Mouse (Mus musculus) heart, postnatal 0 days (tissue): Measurements from ENCODE around the gene Nrxn3. TPM values are rescaled to one million over a fixed set of nuclear protein-coding genes. Genes with fewer than 3 reads are reported as not detected.

ENCODE experiments used
- ATAC-seq: fragments of 200-750 bp; cut with Nextera tagmentation; 2 replicates; pipeline ENCODE4 v1.8.0; 2017; ENCODE audit warnings: low read depth, moderate number of reproducible peaks, moderate library complexity; ENCODE audit not compliant: insufficient read depth
- DNase-seq: peaks from one replicate; pipeline ENCODE4 v3.0.0-alpha.2; 2016; ENCODE audit warnings: low spot score
- H3K27ac ChIP-seq: fragments of 300-500 bp; sonication (generic); 2 replicates; pipeline ENCODE4 v1.5.1; 2014; ENCODE audit warnings: low read depth, mild to moderate bottlenecking
- H3K27me3 ChIP-seq: fragments of 300-500 bp; sonication (generic); 2 replicates; pipeline ENCODE4 v1.6.1; 2014; ENCODE audit warnings: low read length, mixed read lengths; ENCODE audit not compliant: control insufficient read depth, insufficient read depth
- H3K36me3 ChIP-seq: fragments of 300-500 bp; sonication (generic); replicated peaks from 2 replicates; pipeline ENCODE4 v1.6.1; 2014; ENCODE audit warnings: low read length, mixed read lengths; ENCODE audit not compliant: control insufficient read depth, insufficient read depth
- H3K4me1 ChIP-seq: fragments of 300-500 bp; sonication (generic); 2 replicates; pipeline ENCODE4 v1.6.1; 2014; ENCODE audit warnings: antibody characterized with exemption; ENCODE audit not compliant: control insufficient read depth, insufficient read depth
- H3K4me2 ChIP-seq: fragments of 300-500 bp; sonication (generic); 2 replicates; pipeline ENCODE4 v1.6.1; 2014; ENCODE audit warnings: low read depth, mild to moderate bottlenecking, low read length, moderate library complexity
- H3K4me3 ChIP-seq: fragments of 300-500 bp; sonication (generic); 2 replicates; pipeline ENCODE4 v1.5.1; 2014; ENCODE audit warnings: low read depth, low read length
- H3K9ac ChIP-seq: fragments of 300-500 bp; sonication (generic); replicated peaks from 2 replicates; pipeline ENCODE4 v1.6.1; 2014; ENCODE audit warnings: low read depth, low read length, mixed read lengths
- H3K9me3 ChIP-seq: fragments of 300-500 bp; sonication (generic); replicated peaks from 2 replicates; pipeline ENCODE4 v1.6.1; 2016; ENCODE audit warnings: low read length; ENCODE audit not compliant: control insufficient read depth
- CTCF ChIP-seq: IDR thresholded peaks from 2 replicates; pipeline ENCODE4 v1.5.1; 2016; ENCODE audit warnings: antibody characterized with exemption, control low read depth, low read depth
- EP300 ChIP-seq: IDR thresholded peaks from 2 replicates; pipeline ENCODE4 v1.6.1; 2016; ENCODE audit warnings: antibody characterized with exemption, low read depth
- WGBS: fragments of 180-500 bp; shearing (Covaris S2); extraction: QIAGEN DNeasy Blood & Tissue Kit; methylation state at CpG from one replicate; pipeline ENCODE4 v1.1.7; 2014; 5-methylcytosine and 5-hydroxymethylcytosine counted together
- polyA plus RNA-seq: library from polyadenylated mRNA; unstranded; fragments of >200 nt; fragmentation: Nextera tagmentation; extraction: Ambion mirVana; gene quantifications from 2 replicates; pipeline ENCODE4 v1.2.1, GENCODE M21; 2015
- total RNA-seq: library from RNA; depleted of rRNA; stranded (reverse); fragments of >200 nt; gene quantifications from 2 replicates; pipeline ENCODE4 v1.2.3, GENCODE M21; 2014; ENCODE audit warnings: low replicate concordance

The Nrxn3 gene
- total and polyA plus RNA-seq, 2 experiments from 2014 or later = 1.0 to 1.8 TPM

DNA sequence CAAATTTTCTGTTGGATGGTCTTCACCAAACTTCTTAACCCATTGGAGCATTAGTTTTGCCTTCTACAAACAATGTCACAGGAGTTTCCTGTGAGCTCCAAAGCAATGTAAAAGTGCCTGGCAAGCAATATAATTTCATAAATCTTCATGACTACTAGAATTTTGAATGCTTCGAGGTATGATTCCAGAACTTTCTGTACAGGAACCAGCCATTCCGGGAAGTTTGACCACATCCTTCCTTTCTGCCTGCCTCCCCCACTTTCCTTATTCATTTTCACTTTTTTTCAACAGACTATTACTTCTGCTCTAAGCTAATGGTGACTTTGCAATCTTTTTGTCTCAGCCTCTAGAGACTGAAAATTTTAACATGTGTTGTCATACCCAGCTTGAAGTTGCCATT lies 1218.1 kb downstream of the Nrxn3 start:
- Histone ChIP-seq H3K9me3 (no peaks in the 10 kb centered on the region), H3K4me1 (no peaks in the 10 kb centered on the region), H3K9ac (no peak overlapping the region), H3K27ac (no peak overlapping the region), H3K36me3 (no peaks in the 10 kb centered on the region), H3K4me2 (no peak overlapping the region), H3K4me3 (no peak overlapping the region), H3K27me3 (no peaks in the 10 kb centered on the region)
- whole genome bisulfite sequencing = 62% methylated on average over 2 of the region's 2 CpGs
- TF ChIP-seq CTCF (no peak), EP300 (no peak)
- ATAC-seq (no peak), DNase-seq (no peak)

- no peaks in the 10 kb centered on the region for H3K27me3 ChIP-seq
- TF ChIP-seq EP300 = no peak
- TF ChIP-seq CTCF = no peak
- no peak overlapping the region for H3K4me3 ChIP-seq
- H3K9me3 ChIP-seq = no peaks in the 10 kb centered on the region
- no peaks in the 10 kb centered on the region for H3K4me1 ChIP-seq
- 71% methylated on average over 2 of the region's 2 CpGs for WGBS
- no peak for DNase-seq
- H3K36me3 ChIP-seq = no peaks in the 10 kb centered on the region
- no peak for ATAC-seq
- no peak overlapping the region for H3K27ac ChIP-seq
- no peak overlapping the region for H3K4me2 ChIP-seq
- H3K9ac ChIP-seq = no peak overlapping the region
These were observed 1223.3 kb downstream of the Nrxn3 start for GRCm38 (mm10) chr12:89945911-89946502.

- H3K27me3 ChIP-seq = no peaks in the 10 kb centered on the region
- H3K9ac ChIP-seq = no peak overlapping the region
- H3K4me1 ChIP-seq = no peaks in the 10 kb centered on the region
- DNase-seq (no peak), ATAC-seq (no peak)
- no peak overlapping the region for H3K4me3 ChIP-seq
- no peaks in the 10 kb centered on the region for H3K9me3 ChIP-seq
- TF ChIP-seq EP300 (no peak), CTCF (no peak)
- no peak overlapping the region for H3K4me2 ChIP-seq
- H3K36me3 ChIP-seq = no peaks in the 10 kb centered on the region
- 28% methylated on average over 5 of the region's 5 CpGs for WGBS
- H3K27ac ChIP-seq = no peak overlapping the region
These were observed 1223.8 kb downstream of the Nrxn3 start for GRCm38 (mm10) chr12:89946522-89946921.

- Histone ChIP-seq H3K36me3 (no peaks in the 10 kb centered on the region), H3K27me3 (no peaks in the 10 kb centered on the region), H3K4me2 (no peak overlapping the region), H3K4me3 (no peak overlapping the region), H3K9ac (no peak overlapping the region), H3K9me3 (no peaks in the 10 kb centered on the region), H3K27ac (no peak overlapping the region), H3K4me1 (no peaks in the 10 kb centered on the region)
- DNase-seq = no peak
- no peak for TF ChIP-seq EP300
- no peak for TF ChIP-seq CTCF
- no peak for ATAC-seq
These were observed 1230.6 kb downstream of the Nrxn3 start for GRCm38 (mm10) chr12:89953237-89953636.

DNA sequence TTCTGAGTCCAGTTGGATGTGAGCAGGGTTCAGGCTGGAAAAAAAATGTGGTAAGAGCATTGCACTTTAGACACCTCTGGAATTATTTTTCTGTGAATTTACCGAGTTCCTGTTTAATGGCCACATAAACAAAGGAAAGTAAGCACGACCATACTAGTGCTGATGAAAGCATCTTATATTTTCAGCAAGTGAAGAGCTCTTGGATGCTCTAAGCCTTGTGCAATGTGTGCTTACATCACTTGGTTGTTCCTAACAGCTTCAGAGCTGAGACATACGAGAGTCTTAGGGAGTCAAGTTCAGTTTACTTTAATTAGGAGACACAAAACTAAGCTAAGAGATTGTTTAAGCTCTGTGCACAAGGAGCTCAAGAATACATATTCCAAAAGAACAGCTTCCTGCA lies 1231.0 kb downstream of the Nrxn3 start:
- ATAC-seq = no peak
- H3K4me3 ChIP-seq = no peak overlapping the region
- no peaks in the 10 kb centered on the region for H3K27me3 ChIP-seq
- no peaks in the 10 kb centered on the region for H3K36me3 ChIP-seq
- no peak overlapping the region for H3K4me2 ChIP-seq
- no peak overlapping the region for H3K9ac ChIP-seq
- no peak for DNase-seq
- 41% methylated on average over 3 of the region's 3 CpGs for WGBS
- H3K4me1 ChIP-seq = no peaks in the 10 kb centered on the region
- H3K9me3 ChIP-seq = no peaks in the 10 kb centered on the region
- no peak overlapping the region for H3K27ac ChIP-seq
- no peak for TF ChIP-seq CTCF
- TF ChIP-seq EP300 = no peak

GRCm38 (mm10) chr12:89954441-89955070 lies 1231.9 kb downstream of the Nrxn3 start:
- Histone ChIP-seq H3K9me3 (no peaks in the 10 kb centered on the region), H3K36me3 (no peaks in the 10 kb centered on the region), H3K4me3 (no peak overlapping the region), H3K4me1 (no peaks in the 10 kb centered on the region), H3K4me2 (no peak overlapping the region), H3K9ac (no peak overlapping the region), H3K27ac (no peak overlapping the region), H3K27me3 (no peaks in the 10 kb centered on the region)
- ATAC-seq (no peak), DNase-seq (no peak)
- WGBS = 63% methylated on average over 5 of the region's 5 CpGs
- TF ChIP-seq CTCF = no peak
- no peak for TF ChIP-seq EP300
